Mouse (Mus musculus): ENCODE measurements at regions not wholly inside any gene's neighbourhood (a gene's known extent, or its start where the extent isn't known, plus 50 kb on each side); places are given as distances from the start of the nearest gene placed in this dataset.
A peak's percentile ranks its signal among the peaks of the same experiment; 100 is the strongest.

- H3K4me3 ChIP-seq (replicated peaks; ENCODE audit: low read depth, low read length), result no peak overlapping the region
- no peak; the same call in 1 of the 2 replicates for ATAC-seq (ENCODE audit: low FRiP score, low TSS enrichment)
- no peaks in the 10 kb centered on the region for H3K9me3 ChIP-seq (ENCODE audit: control insufficient read depth, low read length)
- H3K27ac ChIP-seq (replicated peaks; ENCODE audit: low read depth, low read length), result no peak overlapping the region
- 69% methylated on average over 1 of the region's 1 CpGs for WGBS
- no peak overlapping the region for H3K9ac ChIP-seq (replicated peaks; ENCODE audit: low read length)
- no peak overlapping the region for H3K4me2 ChIP-seq (ENCODE audit: low read length)
- no peak for DNase-seq
- no peaks in the 10 kb centered on the region for H3K4me1 ChIP-seq (ENCODE audit: control insufficient read depth, insufficient read depth, low read length)
- no peaks in the 10 kb centered on the region for H3K36me3 ChIP-seq (ENCODE audit: control insufficient read depth, insufficient read depth, low read length)
- H3K27me3 ChIP-seq (ENCODE audit: control insufficient read depth, insufficient read depth, low read length), result no peaks in the 10 kb centered on the region
Observed at GRCm38 (mm10) chr1:183717060-183717459, 296.0 kb upstream of the Dusp10 start.

- DNase-seq (no peak), ATAC-seq (ENCODE audit: low FRiP score, low TSS enrichment) (no peak)
- WGBS, result 67% methylated on average over 2 of the region's 2 CpGs
- Histone ChIP-seq H3K9ac (replicated peaks; ENCODE audit: low read length) (no peak overlapping the region), H3K27ac (replicated peaks; ENCODE audit: low read depth, low read length) (no peak overlapping the region), H3K4me3 (replicated peaks; ENCODE audit: low read depth, low read length) (no peak overlapping the region), H3K4me1 (ENCODE audit: control insufficient read depth, insufficient read depth, low read length) (no peaks in the 10 kb centered on the region), H3K27me3 (ENCODE audit: control insufficient read depth, insufficient read depth, low read length) (no peaks in the 10 kb centered on the region), H3K4me2 (ENCODE audit: low read length) (no peak overlapping the region), H3K9me3 (ENCODE audit: control insufficient read depth, low read length) (no peaks in the 10 kb centered on the region), H3K36me3 (ENCODE audit: control insufficient read depth, insufficient read depth, low read length) (no peaks in the 10 kb centered on the region)
Observed at GRCm38 (mm10) chr1:183749126-183749525, 264.0 kb upstream of the Dusp10 start.

GRCm38 (mm10) chr1:183754500-183754899, 258.6 kb upstream of the Dusp10 start:
- Histone ChIP-seq H3K27ac (replicated peaks; ENCODE audit: low read depth, low read length) (no peak overlapping the region), H3K4me1 (ENCODE audit: control insufficient read depth, insufficient read depth, low read length) (no peaks in the 10 kb centered on the region), H3K9ac (replicated peaks; ENCODE audit: low read length) (no peak overlapping the region), H3K4me3 (replicated peaks; ENCODE audit: low read depth, low read length) (no peak overlapping the region), H3K36me3 (ENCODE audit: control insufficient read depth, insufficient read depth, low read length) (no peaks in the 10 kb centered on the region), H3K4me2 (ENCODE audit: low read length) (no peak overlapping the region), H3K9me3 (ENCODE audit: control insufficient read depth, low read length) (no peaks in the 10 kb centered on the region), H3K27me3 (ENCODE audit: control insufficient read depth, insufficient read depth, low read length) (no peaks in the 10 kb centered on the region)
- ATAC-seq (ENCODE audit: low FRiP score, low TSS enrichment) (no peak), DNase-seq (no peak)
- 83% methylated on average over 4 of the region's 4 CpGs for WGBS

- ATAC-seq (ENCODE audit: low FRiP score, low TSS enrichment) (no peak), DNase-seq (no peak)
- no peaks in the 10 kb centered on the region for H3K9me3 ChIP-seq (ENCODE audit: control insufficient read depth, low read length)
- no peak overlapping the region for H3K4me2 ChIP-seq (ENCODE audit: low read length)
- no peaks in the 10 kb centered on the region for H3K36me3 ChIP-seq (ENCODE audit: control insufficient read depth, insufficient read depth, low read length)
- no peaks in the 10 kb centered on the region for H3K4me1 ChIP-seq (ENCODE audit: control insufficient read depth, insufficient read depth, low read length)
- no peaks in the 10 kb centered on the region for H3K27me3 ChIP-seq (ENCODE audit: control insufficient read depth, insufficient read depth, low read length)
- 71% methylated on average over 8 of the region's 8 CpGs for WGBS
- no peak overlapping the region for H3K9ac ChIP-seq (replicated peaks; ENCODE audit: low read length)
- H3K4me3 ChIP-seq (replicated peaks; ENCODE audit: low read depth, low read length), result no peak overlapping the region
- H3K27ac ChIP-seq (replicated peaks; ENCODE audit: low read depth, low read length), result no peak overlapping the region
Observed at GRCm38 (mm10) chr1:183756716-183757115, 256.4 kb upstream of the Dusp10 start.

- Histone ChIP-seq H3K9ac (replicated peaks; ENCODE audit: low read length) (no peak overlapping the region), H3K4me1 (ENCODE audit: control insufficient read depth, insufficient read depth, low read length) (no peaks in the 10 kb centered on the region), H3K4me3 (replicated peaks; ENCODE audit: low read depth, low read length) (no peak overlapping the region), H3K4me2 (ENCODE audit: low read length) (no peak overlapping the region), H3K36me3 (ENCODE audit: control insufficient read depth, insufficient read depth, low read length) (no peaks in the 10 kb centered on the region), H3K27me3 (ENCODE audit: control insufficient read depth, insufficient read depth, low read length) (no peaks in the 10 kb centered on the region), H3K9me3 (ENCODE audit: control insufficient read depth, low read length) (no peaks in the 10 kb centered on the region), H3K27ac (replicated peaks; ENCODE audit: low read depth, low read length) (no peak overlapping the region)
- no peak for ATAC-seq (ENCODE audit: low FRiP score, low TSS enrichment)
- peak; percentile 55 for DNase-seq
- 49% methylated on average over 11 of the region's 11 CpGs for WGBS
Observed at GRCm38 (mm10) chr1:183763864-183764726, 249.0 kb upstream of the Dusp10 start.

GRCm38 (mm10) chr1:183772844-183773243, 240.3 kb upstream of the Dusp10 start:
- Histone ChIP-seq H3K36me3 (ENCODE audit: control insufficient read depth, insufficient read depth, low read length) (no peaks in the 10 kb centered on the region), H3K4me1 (ENCODE audit: control insufficient read depth, insufficient read depth, low read length) (no peaks in the 10 kb centered on the region), H3K9ac (replicated peaks; ENCODE audit: low read length) (no peak overlapping the region), H3K4me2 (ENCODE audit: low read length) (no peak overlapping the region), H3K4me3 (replicated peaks; ENCODE audit: low read depth, low read length) (no peak overlapping the region), H3K9me3 (ENCODE audit: control insufficient read depth, low read length) (no peaks in the 10 kb centered on the region), H3K27ac (replicated peaks; ENCODE audit: low read depth, low read length) (no peak overlapping the region), H3K27me3 (ENCODE audit: control insufficient read depth, insufficient read depth, low read length) (no peaks in the 10 kb centered on the region)
- 97% methylated on average over 6 of the region's 6 CpGs for WGBS
- no peak for ATAC-seq (ENCODE audit: low FRiP score, low TSS enrichment)
- no peak for DNase-seq

- Histone ChIP-seq H3K36me3 (ENCODE audit: control insufficient read depth, insufficient read depth, low read length) (no peaks in the 10 kb centered on the region), H3K4me2 (ENCODE audit: low read length) (no peak overlapping the region), H3K27ac (replicated peaks; ENCODE audit: low read depth, low read length) (no peak overlapping the region), H3K9ac (replicated peaks; ENCODE audit: low read length) (no peak overlapping the region), H3K4me3 (replicated peaks; ENCODE audit: low read depth, low read length) (no peak overlapping the region), H3K27me3 (ENCODE audit: control insufficient read depth, insufficient read depth, low read length) (no peaks in the 10 kb centered on the region), H3K4me1 (ENCODE audit: control insufficient read depth, insufficient read depth, low read length) (no peaks in the 10 kb centered on the region), H3K9me3 (ENCODE audit: control insufficient read depth, low read length) (no peaks in the 10 kb centered on the region)
- ATAC-seq (ENCODE audit: low FRiP score, low TSS enrichment) (no peak), DNase-seq (no peak)
- 85% methylated on average over 9 of the region's 9 CpGs for WGBS
Observed at GRCm38 (mm10) chr1:183780180-183780579, 232.9 kb upstream of the Dusp10 start.

GRCm38 (mm10) chr1:183780779-183781178, 232.3 kb upstream of the Dusp10 start:
- H3K4me3 ChIP-seq (replicated peaks; ENCODE audit: low read depth, low read length), result no peak overlapping the region
- no peaks in the 10 kb centered on the region for H3K27me3 ChIP-seq (ENCODE audit: control insufficient read depth, insufficient read depth, low read length)
- H3K27ac ChIP-seq (replicated peaks; ENCODE audit: low read depth, low read length), result no peak overlapping the region
- no peak overlapping the region for H3K4me2 ChIP-seq (ENCODE audit: low read length)
- ATAC-seq (ENCODE audit: low FRiP score, low TSS enrichment) (no peak), DNase-seq (peak; percentile 53)
- no peaks in the 10 kb centered on the region for H3K36me3 ChIP-seq (ENCODE audit: control insufficient read depth, insufficient read depth, low read length)
- no peaks in the 10 kb centered on the region for H3K9me3 ChIP-seq (ENCODE audit: control insufficient read depth, low read length)
- no peaks in the 10 kb centered on the region for H3K4me1 ChIP-seq (ENCODE audit: control insufficient read depth, insufficient read depth, low read length)
- 31% methylated on average over 4 of the region's 4 CpGs for WGBS
- H3K9ac ChIP-seq (replicated peaks; ENCODE audit: low read length), result no peak overlapping the region

GRCm38 (mm10) chr1:183783440-183784130, 229.5 kb upstream of the Dusp10 start:
- Histone ChIP-seq H3K4me1 (ENCODE audit: control insufficient read depth, insufficient read depth, low read length) (no peaks in the 10 kb centered on the region), H3K9me3 (ENCODE audit: control insufficient read depth, low read length) (no peaks in the 10 kb centered on the region), H3K4me3 (replicated peaks; ENCODE audit: low read depth, low read length) (no peak overlapping the region), H3K36me3 (ENCODE audit: control insufficient read depth, insufficient read depth, low read length) (no peaks in the 10 kb centered on the region), H3K27me3 (ENCODE audit: control insufficient read depth, insufficient read depth, low read length) (no peaks in the 10 kb centered on the region), H3K4me2 (ENCODE audit: low read length) (no peak overlapping the region), H3K27ac (replicated peaks; ENCODE audit: low read depth, low read length) (no peak overlapping the region), H3K9ac (replicated peaks; ENCODE audit: low read length) (no peak overlapping the region)
- ATAC-seq (ENCODE audit: low FRiP score, low TSS enrichment) (no peak; the same call in 1 of the 2 replicates), DNase-seq (peak; percentile 58)
- WGBS, result 52% methylated on average over 8 of the region's 8 CpGs

All from midbrain, embryonic 14.5 days (tissue).